Mouse (Mus musculus): Measurements from ENCODE around the gene Tff3. TPM values are rescaled to one million over a fixed set of nuclear protein-coding genes. Genes with fewer than 3 reads are reported as not detected.
A peak's percentile ranks its signal among the peaks of the same experiment; 100 is the strongest.

Gene Tff3
- polyA plus RNA-seq (2015; fragmentation: Nextera tagmentation; extraction: Ambion mirVana): 109 and 128 TPM in 2 replicates

DNA sequence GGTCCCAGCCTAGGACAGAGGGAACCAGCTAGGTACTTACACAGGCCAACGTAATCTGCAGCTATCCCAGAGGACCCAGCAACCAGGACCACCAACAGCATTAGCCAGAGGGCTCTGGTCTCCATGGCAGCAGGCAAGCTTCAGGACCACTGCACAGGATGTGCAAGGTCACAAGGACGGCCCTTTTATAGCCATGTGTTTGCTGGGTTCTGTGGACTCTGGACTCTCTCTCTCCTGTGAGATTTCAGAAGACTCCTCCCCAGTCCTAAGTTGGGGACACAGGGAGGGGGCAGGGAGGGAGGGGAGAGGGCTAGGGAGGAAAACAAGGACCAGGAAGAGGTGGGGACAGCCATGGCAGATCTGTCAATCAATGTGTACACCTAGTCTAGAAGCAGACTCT is at the start of gene Tff3:
TSS of gene Tff3 (minus strand) at position 195 of the 400 bp plus-strand sequence.
- no peaks in the 10 kb centered on the region for H3K4me1 ChIP-seq (ENCODE audit: control insufficient read depth, insufficient read depth, low read length)
- no peak within 1 kb of the TSS for H3K9ac ChIP-seq (ENCODE audit: low read length)
- peak; percentile 35; the same call in 1 of the 2 replicates for ATAC-seq (ENCODE audit: insufficient read depth, low FRiP score)
- no peak within 1 kb of the TSS for H3K4me3 ChIP-seq (replicated peaks; ENCODE audit: low read length)
- no peak within 1 kb of the TSS for H3K27ac ChIP-seq (ENCODE audit: low read length)
- H3K9me3 ChIP-seq (replicated peaks; ENCODE audit: control insufficient read depth, low read length): no peaks in the 10 kb centered on the region
- no peaks in the 10 kb centered on the region for H3K27me3 ChIP-seq (ENCODE audit: control insufficient read depth, insufficient read depth, low read length)
- H3K4me2 ChIP-seq (ENCODE audit: low read depth, low read length): no peak within 1 kb of the TSS
- WGBS: 22% methylated on average over 2 of the region's 2 CpGs
- H3K36me3 ChIP-seq (ENCODE audit: control insufficient read depth, insufficient read depth, low read length): no peaks in the 10 kb centered on the region

DNA sequence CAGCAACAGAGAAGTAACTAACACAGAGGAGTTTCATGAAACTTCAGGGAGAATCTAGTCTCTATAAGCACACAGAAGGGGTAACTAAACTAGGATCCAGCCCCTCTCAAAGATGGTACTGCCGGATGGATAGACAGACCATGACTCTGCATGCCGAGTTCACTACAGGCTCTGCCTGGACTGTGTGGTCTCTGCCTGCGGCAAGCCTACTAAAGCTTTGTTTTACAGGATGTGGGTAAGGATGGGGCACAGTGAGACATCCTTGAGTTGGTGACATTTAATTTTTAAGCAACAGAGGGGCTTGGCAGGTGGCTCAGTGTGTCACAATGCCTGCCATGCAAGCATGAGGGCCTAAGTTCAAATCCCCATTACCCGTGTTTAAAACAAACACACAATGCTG is 46.9 kb upstream of the Tff3 start:
- no peak for ATAC-seq (ENCODE audit: insufficient read depth, low FRiP score)
- WGBS: 82% methylated on average over 4 of the region's 4 CpGs
- no peaks in the 10 kb centered on the region for H3K27me3 ChIP-seq (ENCODE audit: control insufficient read depth, insufficient read depth, low read length)

DNA sequence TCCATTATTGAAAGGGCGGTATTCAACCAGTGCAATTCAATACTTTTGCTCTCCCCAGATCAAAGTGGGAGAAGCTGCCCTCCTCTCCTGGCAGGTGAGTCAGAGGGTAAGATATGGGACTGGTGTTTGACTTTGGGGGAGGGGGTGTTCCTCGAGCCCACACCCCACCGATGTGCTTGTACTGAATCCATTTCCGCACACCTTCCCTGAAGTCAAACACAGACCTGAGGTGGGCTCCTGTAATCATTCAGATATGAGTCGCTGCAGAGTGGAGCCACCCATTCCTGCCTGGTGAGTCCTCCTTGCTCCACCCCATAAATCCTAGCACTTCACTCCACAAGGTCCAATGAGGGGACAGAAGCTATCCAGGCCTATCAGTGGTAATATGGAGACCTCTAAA is 40.4 kb upstream of the Tff3 start:
- 60% methylated on average over 5 of the region's 5 CpGs for WGBS
- Histone ChIP-seq H3K4me1 (ENCODE audit: control insufficient read depth, insufficient read depth, low read length) (peaks cover 3% of the 10 kb centered on the region; the same call in 1 of the 2 replicates), H3K4me2 (ENCODE audit: low read depth, low read length) (no peak overlapping the region), H3K36me3 (ENCODE audit: control insufficient read depth, insufficient read depth, low read length) (no peaks in the 10 kb centered on the region), H3K9me3 (replicated peaks; ENCODE audit: control insufficient read depth, low read length) (no peaks in the 10 kb centered on the region), H3K9ac (ENCODE audit: low read length) (no peak overlapping the region), H3K27me3 (ENCODE audit: control insufficient read depth, insufficient read depth, low read length) (no peaks in the 10 kb centered on the region), H3K4me3 (replicated peaks; ENCODE audit: low read length) (no peak overlapping the region), H3K27ac (ENCODE audit: low read length) (peak overlapping the region; percentile 85)
- ATAC-seq (ENCODE audit: insufficient read depth, low FRiP score): peak; percentile 90

More for the DNA sequence above, 46.9 kb upstream of the Tff3 start:
- no peaks in the 10 kb centered on the region for H3K36me3 ChIP-seq (ENCODE audit: control insufficient read depth, insufficient read depth, low read length)
- H3K4me3 ChIP-seq (replicated peaks; ENCODE audit: low read length): no peak overlapping the region
- no peak overlapping the region for H3K27ac ChIP-seq (ENCODE audit: low read length)
- 0 out of 2 replicates have a peak, but pooled peaks cover 6% of the 10 kb centered on the region for H3K4me1 ChIP-seq (ENCODE audit: control insufficient read depth, insufficient read depth, low read length)
- H3K9ac ChIP-seq (ENCODE audit: low read length): no peak overlapping the region
- H3K9me3 ChIP-seq (replicated peaks; ENCODE audit: control insufficient read depth, low read length): no peaks in the 10 kb centered on the region
- no peak overlapping the region for H3K4me2 ChIP-seq (ENCODE audit: low read depth, low read length)

DNA sequence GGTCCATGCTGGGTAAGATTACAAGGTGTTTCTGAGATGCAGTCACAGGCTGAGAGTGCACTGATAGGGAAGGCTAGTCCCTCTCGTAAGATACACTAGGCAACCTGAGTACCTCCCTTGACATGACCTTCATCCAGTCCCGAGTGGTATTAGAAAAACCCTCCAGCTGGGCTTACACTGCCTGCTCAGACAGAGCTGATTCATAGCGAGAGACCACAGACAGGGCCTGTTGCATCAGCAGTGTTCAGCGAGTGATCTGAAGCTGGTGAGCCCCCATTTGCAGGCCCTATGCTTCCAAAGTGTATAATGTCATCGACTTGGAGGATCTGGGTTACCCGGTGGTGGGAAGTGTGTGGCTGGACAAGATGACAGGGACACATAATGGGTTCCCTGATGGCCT is 35.7 kb upstream of the Tff3 start, which contains the start of gene Tff1:
TSS of gene Tff1 (minus strand) at position 151 of the 400 bp plus-strand sequence.
- Histone ChIP-seq H3K9me3 (replicated peaks; ENCODE audit: control insufficient read depth, low read length) (no peaks in the 10 kb centered on the region), H3K9ac (ENCODE audit: low read length) (0 out of 2 replicates have a peak within 1 kb of the TSS, but pooled peaks have one; percentile 10), H3K4me3 (replicated peaks; ENCODE audit: low read length) (no peak within 1 kb of the TSS; the same call in 1 of the 2 replicates), H3K4me2 (ENCODE audit: low read depth, low read length) (no peak within 1 kb of the TSS), H3K27ac (ENCODE audit: low read length) (no peak within 1 kb of the TSS; the same call in 1 of the 2 replicates), H3K27me3 (ENCODE audit: control insufficient read depth, insufficient read depth, low read length) (no peaks in the 10 kb centered on the region), H3K36me3 (ENCODE audit: control insufficient read depth, insufficient read depth, low read length) (no peaks in the 10 kb centered on the region), H3K4me1 (ENCODE audit: control insufficient read depth, insufficient read depth, low read length) (peaks cover 3% of the 10 kb centered on the region; the same call in 1 of the 2 replicates)
- no peak for ATAC-seq (ENCODE audit: insufficient read depth, low FRiP score)
- 74% methylated on average over 6 of the region's 6 CpGs for WGBS

DNA sequence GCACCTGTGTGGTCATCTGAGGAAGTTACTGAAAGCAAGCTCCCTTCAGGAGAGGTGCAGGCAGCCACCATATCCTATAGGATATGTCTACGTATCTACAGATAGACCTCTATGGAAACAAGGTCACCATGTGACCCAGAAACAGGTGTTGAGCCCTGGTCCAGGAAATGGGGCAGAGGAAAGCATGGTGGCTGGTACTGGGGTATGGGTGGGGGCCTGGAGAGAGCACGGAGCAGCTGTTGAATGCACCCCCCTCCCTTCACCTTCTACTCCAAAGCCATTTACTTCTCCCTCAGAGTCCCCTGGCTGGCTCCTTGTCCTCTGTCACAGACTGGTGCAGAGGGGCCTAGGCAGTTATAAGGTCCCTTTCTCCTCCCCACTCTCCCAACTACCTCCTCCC is 34.4 kb upstream of the Tff3 start:
- Histone ChIP-seq H3K9me3 (replicated peaks; ENCODE audit: control insufficient read depth, low read length) (peaks cover 5% of the 10 kb centered on the region; the same call in 1 of the 2 replicates), H3K4me1 (ENCODE audit: control insufficient read depth, insufficient read depth, low read length) (0 out of 2 replicates have a peak, but pooled peaks cover 3% of the 10 kb centered on the region), H3K36me3 (ENCODE audit: control insufficient read depth, insufficient read depth, low read length) (no peaks in the 10 kb centered on the region), H3K9ac (ENCODE audit: low read length) (0 out of 2 replicates have a peak overlapping the region, but pooled peaks have one; percentile 10), H3K4me3 (replicated peaks; ENCODE audit: low read length) (no peak overlapping the region; the same call in 1 of the 2 replicates), H3K27me3 (ENCODE audit: control insufficient read depth, insufficient read depth, low read length) (no peaks in the 10 kb centered on the region), H3K27ac (ENCODE audit: low read length) (no peak overlapping the region), H3K4me2 (ENCODE audit: low read depth, low read length) (no peak overlapping the region)
- ATAC-seq (ENCODE audit: insufficient read depth, low FRiP score): no peak
- 74% methylated on average over 2 of the region's 2 CpGs for WGBS

DNA sequence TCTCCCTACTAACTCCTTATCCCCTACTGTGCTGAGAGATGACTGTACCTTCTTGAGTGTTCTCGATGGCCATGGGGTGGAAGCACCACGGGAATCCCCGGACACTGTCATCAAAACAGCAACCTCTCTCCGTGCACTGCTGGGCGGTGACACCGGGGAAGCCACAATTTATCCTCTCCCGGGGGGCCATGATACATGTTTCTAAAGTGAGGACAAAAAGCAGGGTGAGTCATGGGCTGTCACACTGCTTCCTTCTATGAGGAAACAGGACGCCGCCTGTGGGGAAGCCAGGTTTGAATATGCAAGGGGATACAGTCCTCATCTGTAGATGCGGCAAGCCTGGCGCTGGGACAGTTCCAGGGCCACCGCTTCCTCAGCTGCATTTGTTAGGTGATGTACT is 33.2 kb upstream of the Tff3 start:
- ATAC-seq (ENCODE audit: insufficient read depth, low FRiP score): no peak
- Histone ChIP-seq H3K36me3 (ENCODE audit: control insufficient read depth, insufficient read depth, low read length) (no peaks in the 10 kb centered on the region), H3K9me3 (replicated peaks; ENCODE audit: control insufficient read depth, low read length) (peaks cover 8% of the 10 kb centered on the region; the same call in 1 of the 2 replicates), H3K27ac (ENCODE audit: low read length) (no peak overlapping the region), H3K4me2 (ENCODE audit: low read depth, low read length) (no peak overlapping the region), H3K4me1 (ENCODE audit: control insufficient read depth, insufficient read depth, low read length) (0 out of 2 replicates have a peak, but pooled peaks cover 3% of the 10 kb centered on the region), H3K9ac (ENCODE audit: low read length) (no peak overlapping the region), H3K4me3 (replicated peaks; ENCODE audit: low read length) (no peak overlapping the region), H3K27me3 (ENCODE audit: control insufficient read depth, insufficient read depth, low read length) (no peaks in the 10 kb centered on the region)
- WGBS: 74% methylated on average over 12 of the region's 12 CpGs

DNA sequence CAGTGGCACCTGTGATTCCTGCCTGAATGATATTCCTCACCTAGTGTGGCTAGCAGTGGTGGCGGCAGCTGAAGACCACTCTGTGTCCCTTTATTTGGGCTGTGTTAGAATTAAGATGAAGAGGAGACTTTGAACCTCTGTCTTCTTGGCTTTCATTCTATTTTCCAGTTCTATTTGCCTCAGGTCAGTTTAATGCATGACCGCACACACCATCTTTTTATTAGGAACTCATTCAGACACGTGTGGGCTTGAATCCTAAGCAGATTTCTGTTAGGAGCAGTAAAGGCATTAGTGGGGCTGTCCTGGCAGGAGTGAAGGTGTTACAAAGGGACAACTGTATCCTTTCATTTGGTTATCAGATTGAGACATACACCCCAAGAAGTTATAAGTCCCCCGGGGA is 30.8 kb upstream of the Tff3 start:
- no peak overlapping the region for H3K4me2 ChIP-seq (ENCODE audit: low read depth, low read length)
- ATAC-seq (ENCODE audit: insufficient read depth, low FRiP score): no peak
- WGBS: 81% methylated on average over 4 of the region's 4 CpGs
- no peak overlapping the region for H3K27ac ChIP-seq (ENCODE audit: low read length)
- H3K4me1 ChIP-seq (ENCODE audit: control insufficient read depth, insufficient read depth, low read length): no peaks in the 10 kb centered on the region
- peaks cover 8% of the 10 kb centered on the region; the same call in 1 of the 2 replicates for H3K9me3 ChIP-seq (replicated peaks; ENCODE audit: control insufficient read depth, low read length)
- no peak overlapping the region for H3K9ac ChIP-seq (ENCODE audit: low read length)
- H3K4me3 ChIP-seq (replicated peaks; ENCODE audit: low read length): no peak overlapping the region
- no peaks in the 10 kb centered on the region for H3K27me3 ChIP-seq (ENCODE audit: control insufficient read depth, insufficient read depth, low read length)
- no peaks in the 10 kb centered on the region for H3K36me3 ChIP-seq (ENCODE audit: control insufficient read depth, insufficient read depth, low read length)

DNA sequence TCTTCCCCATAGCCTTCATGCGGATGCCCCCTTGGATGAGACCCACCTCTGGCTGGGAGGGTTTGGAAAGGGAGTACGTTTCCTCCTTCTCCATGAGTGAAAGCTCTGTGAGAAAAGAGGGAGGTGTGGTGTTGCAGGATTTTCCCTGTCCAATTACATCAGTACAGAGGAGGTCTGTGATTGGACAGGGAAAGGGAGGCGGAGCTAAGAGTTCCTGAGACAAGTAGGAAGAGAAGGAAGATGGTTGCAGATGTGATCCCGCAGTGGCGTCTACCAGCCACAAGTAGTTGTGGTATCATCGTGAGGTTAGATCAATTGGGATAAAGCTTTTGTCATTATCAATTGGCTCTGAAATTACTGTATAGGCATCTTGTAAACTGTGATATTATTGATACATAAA is 28.5 kb upstream of the Tff3 start:
- H3K4me3 ChIP-seq (replicated peaks; ENCODE audit: low read length): no peak overlapping the region
- no peak overlapping the region for H3K27ac ChIP-seq (ENCODE audit: low read length)
- ATAC-seq (ENCODE audit: insufficient read depth, low FRiP score): no peak
- no peaks in the 10 kb centered on the region for H3K4me1 ChIP-seq (ENCODE audit: control insufficient read depth, insufficient read depth, low read length)
- peaks cover 8% of the 10 kb centered on the region; the same call in 1 of the 2 replicates for H3K9me3 ChIP-seq (replicated peaks; ENCODE audit: control insufficient read depth, low read length)
- WGBS: 78% methylated on average over 6 of the region's 6 CpGs
- no peaks in the 10 kb centered on the region for H3K27me3 ChIP-seq (ENCODE audit: control insufficient read depth, insufficient read depth, low read length)
- H3K36me3 ChIP-seq (ENCODE audit: control insufficient read depth, insufficient read depth, low read length): no peaks in the 10 kb centered on the region
- no peak overlapping the region for H3K9ac ChIP-seq (ENCODE audit: low read length)
- H3K4me2 ChIP-seq (ENCODE audit: low read depth, low read length): no peak overlapping the region

DNA sequence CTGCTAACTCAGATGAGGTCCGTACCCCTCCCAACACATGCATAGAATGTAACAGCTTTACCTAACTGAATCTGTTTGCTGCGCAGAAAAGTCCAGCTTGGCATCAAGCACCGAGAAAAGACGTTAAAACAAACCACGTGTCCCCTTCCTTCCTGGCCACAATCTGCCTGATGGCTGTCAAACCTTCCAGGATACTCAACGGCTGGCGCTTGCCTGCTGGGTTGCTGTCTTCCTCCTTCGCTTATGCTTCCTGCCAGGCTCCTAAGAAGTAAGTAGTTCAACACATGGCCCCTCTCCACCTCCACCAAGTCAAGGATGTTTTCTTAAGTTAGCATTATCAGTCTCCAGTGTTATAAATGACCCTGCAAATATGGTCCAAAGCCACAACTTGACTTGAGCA is 24.3 kb upstream of the Tff3 start:
- H3K4me1 ChIP-seq (ENCODE audit: control insufficient read depth, insufficient read depth, low read length): peaks cover 3% of the 10 kb centered on the region; the same call in 1 of the 2 replicates
- no peak for ATAC-seq (ENCODE audit: insufficient read depth, low FRiP score)
- 58% methylated on average over 8 of the region's 8 CpGs for WGBS
- H3K4me2 ChIP-seq (ENCODE audit: low read depth, low read length): no peak overlapping the region
- H3K9ac ChIP-seq (ENCODE audit: low read length): no peak overlapping the region
- no peaks in the 10 kb centered on the region for H3K36me3 ChIP-seq (ENCODE audit: control insufficient read depth, insufficient read depth, low read length)
- no peak overlapping the region for H3K27ac ChIP-seq (ENCODE audit: low read length)
- H3K9me3 ChIP-seq (replicated peaks; ENCODE audit: control insufficient read depth, low read length): 0 out of 2 replicates have a peak, but pooled peaks cover 3% of the 10 kb centered on the region
- H3K27me3 ChIP-seq (ENCODE audit: control insufficient read depth, insufficient read depth, low read length): no peaks in the 10 kb centered on the region
- no peak overlapping the region for H3K4me3 ChIP-seq (replicated peaks; ENCODE audit: low read length)
